Mouse (Mus musculus) ZHBTc4 (cell line): ENCODE data around the gene Nob1.

Source experiments
- DNase-seq: peaks from one replicate; pipeline ENCODE4 v3.0.0-alpha.2; 2011; ENCODE audit warnings: low read depth, low spot score

The Nob1 gene

DNA sequence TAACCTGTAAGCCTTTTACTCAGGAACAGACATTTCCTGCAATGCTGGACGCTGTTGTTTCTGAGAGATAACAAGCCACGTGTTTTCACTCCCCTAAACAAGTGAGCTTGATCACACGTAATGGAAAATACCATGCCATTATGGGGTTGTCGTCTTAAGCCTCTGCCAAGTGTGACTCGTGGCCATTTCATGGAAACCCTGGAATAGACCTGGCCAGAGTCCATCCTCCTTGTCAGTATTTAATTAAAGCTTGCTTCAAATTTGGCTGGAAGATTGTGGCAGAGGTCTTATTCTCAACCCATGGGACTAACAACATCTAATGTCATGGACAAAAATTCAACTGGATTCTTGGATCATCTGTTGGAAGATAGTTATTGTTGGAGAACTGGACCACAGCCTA lies 38.7 kb downstream of the Nob1 start:
- no peak for DNase-seq

GRCm38 (mm10) chr8:107385063-107385462 lies 39.8 kb downstream of the Nob1 start:
- DNase-seq = no peak

GRCm38 (mm10) chr8:107384651-107385050 lies 40.2 kb downstream of the Nob1 start:
- no peak for DNase-seq

DNA sequence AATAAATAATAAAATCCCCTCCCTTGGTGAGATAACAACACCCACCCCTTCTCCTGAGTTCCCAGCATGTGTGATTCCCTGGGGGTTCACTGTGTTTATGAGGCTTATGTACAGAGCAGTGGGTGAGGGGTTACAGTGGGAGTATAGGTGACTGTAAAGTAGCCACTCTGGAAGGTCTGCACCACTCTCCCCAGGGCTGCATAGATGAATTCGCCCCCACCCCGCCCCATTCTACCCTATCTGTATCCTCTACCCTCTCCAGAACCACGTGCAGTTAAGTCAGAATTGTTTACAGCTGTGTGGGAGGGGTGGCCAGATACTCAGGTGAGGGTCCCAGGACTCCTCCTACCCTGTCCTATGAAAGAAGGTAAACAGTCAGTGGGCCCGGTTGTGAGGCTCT lies 42.0 kb downstream of the Nob1 start:
- no peak for DNase-seq

- no peak for DNase-seq
Measured at GRCm38 (mm10) chr8:107381666-107382065, 43.2 kb downstream of the Nob1 start.

DNA sequence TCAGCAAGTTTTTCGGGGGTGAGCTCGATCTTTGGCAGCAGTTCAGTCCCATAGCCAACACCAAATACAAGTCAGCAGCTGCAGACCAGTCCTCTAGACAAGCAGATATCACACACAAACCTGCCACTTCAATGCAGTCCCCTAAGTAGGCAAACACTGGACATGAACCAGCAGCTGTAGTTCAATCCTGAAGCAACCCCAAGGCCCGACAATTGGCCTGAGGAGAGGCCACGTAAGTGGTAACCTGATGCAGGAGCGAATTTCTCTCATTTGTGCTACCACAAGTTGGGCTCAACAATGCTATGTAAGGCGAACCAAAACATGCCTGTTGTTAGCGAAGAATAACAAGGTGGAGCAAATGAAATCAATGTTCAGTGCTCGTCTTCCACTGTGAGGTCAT lies 44.1 kb downstream of the Nob1 start:
- DNase-seq = no peak

GRCm38 (mm10) chr8:107377346-107377745 lies 47.5 kb downstream of the Nob1 start:
- DNase-seq = no peak

DNA sequence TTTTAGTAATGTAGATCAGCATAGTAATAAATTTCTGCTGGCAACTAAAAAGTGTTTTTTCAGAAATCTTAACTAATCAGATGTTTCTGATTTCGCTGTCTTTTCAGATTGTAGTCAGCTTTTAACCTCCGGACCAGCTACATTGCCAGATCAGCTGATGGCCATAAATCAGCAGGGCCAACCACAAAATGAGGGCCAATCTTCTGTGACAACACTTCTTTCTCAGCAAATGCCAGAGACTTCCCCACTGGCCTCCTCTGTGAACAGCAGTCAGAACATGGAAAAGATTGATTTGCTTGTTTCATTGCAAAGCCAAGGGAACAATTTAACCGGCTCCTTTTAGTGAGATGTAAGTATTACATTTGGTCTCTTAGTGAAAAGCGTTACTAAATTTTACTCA lies 54.5 kb downstream of the Nob1 start:
- DNase-seq = no peak
